Mouse (Mus musculus) megakaryocyte, embryonic 14.5 days (primary cell): ENCODE results near the gene Clasp1. TPM values are rescaled to one million over a fixed set of nuclear protein-coding genes. Genes with fewer than 3 reads are reported as not detected.

Experiments
- H3K27me3 ChIP-seq: replicated peaks from 2 replicates; pipeline ENCODE3; 2012; ENCODE audit warnings: inconsistent platforms
- H3K36me3 ChIP-seq: replicated peaks from 2 replicates; pipeline ENCODE3; 2012; ENCODE audit warnings: low read length, inconsistent platforms, mixed read lengths
- H3K4me1 ChIP-seq: 2 replicates; pipeline ENCODE4 v1.6.1; 2012; ENCODE audit warnings: inconsistent platforms
- H3K4me3 ChIP-seq: replicated peaks from 2 replicates; pipeline ENCODE3; 2012; ENCODE audit warnings: moderate library complexity, mild to moderate bottlenecking, inconsistent platforms
- H3K9me3 ChIP-seq: 2 replicates; pipeline ENCODE4 v1.6.1; 2012; ENCODE audit warnings: inconsistent platforms
- FLI1 ChIP-seq: IDR thresholded peaks from 2 replicates; pipeline ENCODE4 v1.6.1; 2012; ENCODE audit warnings: low read length, inconsistent platforms, mixed read lengths
- GATA1 ChIP-seq: IDR thresholded peaks from 3 replicates; pipeline ENCODE4 v1.6.1; 2012; ENCODE audit warnings: mixed read lengths, low read length, inconsistent platforms, borderline replicate concordance
- polyA plus RNA-seq: library from polyadenylated mRNA; stranded (reverse); fragments of >175 nt; gene quantifications from 2 replicates; pipeline ENCODE4 v1.2.3, GENCODE M21; 2012; ENCODE audit warnings: low replicate concordance; ENCODE audit not compliant: insufficient read depth

The Clasp1 gene
- polyA plus RNA-seq, 1 experiment, result 8.3 TPM

- TF ChIP-seq GATA1 (no peak), FLI1 (no peak)
- Histone ChIP-seq H3K27me3 (no peaks in the 10 kb centered on the region), H3K4me1 (peaks cover 58% of the 10 kb centered on the region), H3K36me3 (peaks cover 6% of the 10 kb centered on the region), H3K9me3 (no peaks in the 10 kb centered on the region; the same call in 1 of the 2 replicates), H3K4me3 (no peak overlapping the region)
Observed at GRCm38 (mm10) chr1:118448214-118448613, 59.4 kb downstream of the Clasp1 start.

GRCm38 (mm10) chr1:118450891-118451450, 62.1 kb downstream of the Clasp1 start:
- H3K4me3 ChIP-seq, result no peak overlapping the region
- H3K9me3 ChIP-seq, result no peaks in the 10 kb centered on the region
- no peak for TF ChIP-seq GATA1
- no peak for TF ChIP-seq FLI1
- no peaks in the 10 kb centered on the region for H3K36me3 ChIP-seq
- no peaks in the 10 kb centered on the region for H3K27me3 ChIP-seq
- peaks cover 63% of the 10 kb centered on the region for H3K4me1 ChIP-seq

GRCm38 (mm10) chr1:118453577-118453976, 64.7 kb downstream of the Clasp1 start:
- H3K27me3 ChIP-seq, result no peaks in the 10 kb centered on the region
- H3K4me3 ChIP-seq, result no peak overlapping the region
- peaks cover 68% of the 10 kb centered on the region for H3K4me1 ChIP-seq
- no peak for TF ChIP-seq GATA1
- no peak for TF ChIP-seq FLI1
- H3K36me3 ChIP-seq, result no peaks in the 10 kb centered on the region
- H3K9me3 ChIP-seq, result no peaks in the 10 kb centered on the region

- TF ChIP-seq FLI1 (no peak), GATA1 (no peak)
- H3K4me1 ChIP-seq, result peaks cover 70% of the 10 kb centered on the region
- no peaks in the 10 kb centered on the region for H3K36me3 ChIP-seq
- H3K9me3 ChIP-seq, result no peaks in the 10 kb centered on the region
- no peaks in the 10 kb centered on the region for H3K27me3 ChIP-seq
- H3K4me3 ChIP-seq, result no peak overlapping the region
Observed at GRCm38 (mm10) chr1:118454817-118455216, 66.0 kb downstream of the Clasp1 start.

GRCm38 (mm10) chr1:118457256-118457882, 68.5 kb downstream of the Clasp1 start:
- no peaks in the 10 kb centered on the region for H3K27me3 ChIP-seq
- TF ChIP-seq GATA1 (no peak), FLI1 (no peak)
- peaks cover 19% of the 10 kb centered on the region for H3K36me3 ChIP-seq
- peaks cover 57% of the 10 kb centered on the region for H3K4me1 ChIP-seq
- H3K4me3 ChIP-seq, result peak overlapping the region; percentile 76
- no peaks in the 10 kb centered on the region for H3K9me3 ChIP-seq

GRCm38 (mm10) chr1:118457883-118458259, 69.0 kb downstream of the Clasp1 start:
- Histone ChIP-seq H3K4me3 (peak overlapping the region; percentile 56), H3K27me3 (no peaks in the 10 kb centered on the region), H3K4me1 (peaks cover 52% of the 10 kb centered on the region), H3K36me3 (peaks cover 23% of the 10 kb centered on the region), H3K9me3 (no peaks in the 10 kb centered on the region)
- TF ChIP-seq GATA1 (no peak), FLI1 (no peak)

- H3K4me1 ChIP-seq, result peaks cover 48% of the 10 kb centered on the region
- H3K27me3 ChIP-seq, result no peaks in the 10 kb centered on the region
- H3K4me3 ChIP-seq, result peak overlapping the region; percentile 43
- H3K9me3 ChIP-seq, result no peaks in the 10 kb centered on the region
- TF ChIP-seq FLI1 (no peak), GATA1 (no peak)
- peaks cover 26% of the 10 kb centered on the region for H3K36me3 ChIP-seq
Observed at GRCm38 (mm10) chr1:118458279-118458678, 69.4 kb downstream of the Clasp1 start.

- peak overlapping the region; percentile 92 for H3K4me3 ChIP-seq
- peaks cover 48% of the 10 kb centered on the region for H3K4me1 ChIP-seq
- H3K36me3 ChIP-seq, result peaks cover 34% of the 10 kb centered on the region
- H3K9me3 ChIP-seq, result no peaks in the 10 kb centered on the region
- TF ChIP-seq GATA1, result no peak
- no peak for TF ChIP-seq FLI1
- no peaks in the 10 kb centered on the region for H3K27me3 ChIP-seq
Observed at GRCm38 (mm10) chr1:118458963-118459920, 70.4 kb downstream of the Clasp1 start.

- TF ChIP-seq FLI1 (no peak), GATA1 (no peak)
- no peaks in the 10 kb centered on the region for H3K27me3 ChIP-seq
- H3K4me3 ChIP-seq, result no peak overlapping the region
- peaks cover 37% of the 10 kb centered on the region for H3K4me1 ChIP-seq
- peaks cover 49% of the 10 kb centered on the region for H3K36me3 ChIP-seq
- H3K9me3 ChIP-seq, result 0 out of 2 replicates have a peak, but pooled peaks cover under 1% of the 10 kb centered on the region
Observed at GRCm38 (mm10) chr1:118460716-118461115, 71.9 kb downstream of the Clasp1 start.
